Mouse (Mus musculus) hindbrain, postnatal 0 days (tissue): Measurements from ENCODE around the gene Cpped1. TPM values are rescaled to one million over a fixed set of nuclear protein-coding genes. Genes with fewer than 3 reads are reported as not detected.

Source experiments
- ATAC-seq: fragments of 200-750 bp; cut with Nextera tagmentation; 2 replicates; pipeline ENCODE4 v1.8.0; 2017; ENCODE audit warnings: mild to moderate bottlenecking, moderate TSS enrichment, moderate library complexity
- DNase-seq: peaks from one replicate; pipeline ENCODE4 v3.0.0-alpha.2; 2015; ENCODE audit warnings: low spot score
- H3K27ac ChIP-seq: fragments of 300-500 bp; sonication (generic); 2 replicates; pipeline ENCODE4 v1.5.1; 2014; ENCODE audit warnings: mild to moderate bottlenecking
- H3K27me3 ChIP-seq: fragments of 300-500 bp; sonication (generic); 2 replicates; pipeline ENCODE4 v1.6.1; 2014; ENCODE audit warnings: low read length, mixed read lengths; ENCODE audit not compliant: insufficient read depth
- H3K36me3 ChIP-seq: fragments of 300-500 bp; sonication (generic); 2 replicates; pipeline ENCODE4 v1.6.1; 2014; ENCODE audit warnings: low read length, mixed read lengths; ENCODE audit not compliant: insufficient read depth
- H3K4me1 ChIP-seq: fragments of 300-500 bp; sonication (generic); 2 replicates; pipeline ENCODE4 v1.6.1; 2014; ENCODE audit warnings: antibody characterized with exemption, low read length, mixed read lengths; ENCODE audit not compliant: insufficient read depth
- H3K4me2 ChIP-seq: fragments of 300-500 bp; sonication (generic); 2 replicates; pipeline ENCODE4 v1.6.1; 2014; ENCODE audit warnings: low read depth, mild to moderate bottlenecking, low read length, moderate library complexity, mixed read lengths
- H3K4me3 ChIP-seq: fragments of 300-500 bp; sonication (generic); 2 replicates; pipeline ENCODE4 v1.5.1; 2014; ENCODE audit warnings: low read length
- H3K9ac ChIP-seq: fragments of 300-500 bp; sonication (generic); replicated peaks from 2 replicates; pipeline ENCODE4 v1.6.1; 2014; ENCODE audit warnings: mild to moderate bottlenecking, low read length, moderate library complexity, mixed read lengths
- H3K9me3 ChIP-seq: fragments of 300-500 bp; sonication (generic); 2 replicates; pipeline ENCODE4 v1.6.1; 2016; ENCODE audit warnings: low read length, mixed read lengths
- CTCF ChIP-seq: IDR thresholded peaks from 2 replicates; pipeline ENCODE4 v1.5.1; 2016; ENCODE audit warnings: antibody characterized with exemption, control low read depth, low read depth
- WGBS: fragments of 180-500 bp; shearing (Covaris S2); extraction: QIAGEN DNeasy Blood & Tissue Kit; methylation state at CpG from one replicate; pipeline ENCODE4 v1.1.7; 2014; 5-methylcytosine and 5-hydroxymethylcytosine counted together
- polyA plus RNA-seq: library from polyadenylated mRNA; unstranded; fragments of >200 nt; fragmentation: Nextera tagmentation; extraction: Ambion mirVana; gene quantifications from 2 replicates; pipeline ENCODE4 v1.2.1, GENCODE M21; 2015
- total RNA-seq: library from RNA; depleted of rRNA; stranded (reverse); fragments of >200 nt; gene quantifications from 2 replicates; pipeline ENCODE4 v1.2.3, GENCODE M21; 2014

The Cpped1 gene
- total and polyA plus RNA-seq, 2 experiments from 2014 or later = 18.6 to 25.6 TPM

GRCm38 (mm10) chr16:11881795-11882194, 27.4 kb downstream of the Cpped1 start:
- DNase-seq = no peak
- no peak for TF ChIP-seq CTCF

GRCm38 (mm10) chr16:11880461-11880860, 28.8 kb downstream of the Cpped1 start:
- Histone ChIP-seq H3K4me1 (no peaks in the 10 kb centered on the region), H3K36me3 (0 out of 2 replicates have a peak, but pooled peaks cover 5% of the 10 kb centered on the region), H3K9ac (no peak overlapping the region), H3K27ac (no peak overlapping the region), H3K4me3 (no peak overlapping the region), H3K27me3 (no peaks in the 10 kb centered on the region), H3K4me2 (no peak overlapping the region), H3K9me3 (no peaks in the 10 kb centered on the region)
- DNase-seq = no peak
- no peak for TF ChIP-seq CTCF
- 92% methylated on average over 6 of the region's 6 CpGs for whole genome bisulfite sequencing
- no peak for ATAC-seq

More at GRCm38 (mm10) chr16:11881795-11882194, 27.4 kb downstream of the Cpped1 start:
- Histone ChIP-seq H3K27ac (no peak overlapping the region), H3K9me3 (no peaks in the 10 kb centered on the region), H3K27me3 (no peaks in the 10 kb centered on the region), H3K4me3 (no peak overlapping the region), H3K36me3 (peaks cover 9% of the 10 kb centered on the region; the same call in 1 of the 2 replicates), H3K4me2 (no peak overlapping the region), H3K9ac (no peak overlapping the region), H3K4me1 (no peaks in the 10 kb centered on the region)
- ATAC-seq = no peak
- 54% methylated on average over 6 of the region's 6 CpGs for WGBS

- 81% methylated on average over 6 of the region's 6 CpGs for WGBS
- ATAC-seq = no peak
- H3K4me2 ChIP-seq = no peak overlapping the region
Observed at GRCm38 (mm10) chr16:11879196-11879595, 30.0 kb downstream of the Cpped1 start.

GRCm38 (mm10) chr16:11875227-11875626, 34.0 kb downstream of the Cpped1 start:
- 80% methylated on average over 5 of the region's 5 CpGs for WGBS
- Histone ChIP-seq H3K27ac (no peak overlapping the region), H3K36me3 (no peaks in the 10 kb centered on the region), H3K27me3 (no peaks in the 10 kb centered on the region), H3K4me2 (no peak overlapping the region), H3K4me1 (no peaks in the 10 kb centered on the region), H3K4me3 (no peak overlapping the region), H3K9me3 (no peaks in the 10 kb centered on the region), H3K9ac (no peak overlapping the region)
- no peak for TF ChIP-seq CTCF
- ATAC-seq (no peak), DNase-seq (no peak)

More at GRCm38 (mm10) chr16:11879196-11879595, 30.0 kb downstream of the Cpped1 start:
- no peaks in the 10 kb centered on the region for H3K36me3 ChIP-seq
- no peaks in the 10 kb centered on the region for H3K9me3 ChIP-seq
- no peak for DNase-seq
- H3K27ac ChIP-seq = no peak overlapping the region
- H3K4me3 ChIP-seq = no peak overlapping the region
- no peaks in the 10 kb centered on the region for H3K4me1 ChIP-seq
- TF ChIP-seq CTCF = no peak
- H3K9ac ChIP-seq = no peak overlapping the region
- H3K27me3 ChIP-seq = no peaks in the 10 kb centered on the region

GRCm38 (mm10) chr16:11873292-11873691, 36.0 kb downstream of the Cpped1 start:
- Histone ChIP-seq H3K27me3 (no peaks in the 10 kb centered on the region), H3K9me3 (no peaks in the 10 kb centered on the region), H3K4me3 (no peak overlapping the region), H3K4me1 (no peaks in the 10 kb centered on the region), H3K9ac (no peak overlapping the region), H3K27ac (no peak overlapping the region), H3K4me2 (no peak overlapping the region), H3K36me3 (no peaks in the 10 kb centered on the region)
- no peak for TF ChIP-seq CTCF
- ATAC-seq = no peak
- no peak for DNase-seq
- 74% methylated on average over 3 of the region's 3 CpGs for WGBS

GRCm38 (mm10) chr16:11868486-11868885, 40.8 kb downstream of the Cpped1 start:
- Histone ChIP-seq H3K9ac (no peak overlapping the region), H3K4me2 (no peak overlapping the region), H3K9me3 (no peaks in the 10 kb centered on the region), H3K27ac (no peak overlapping the region), H3K4me3 (no peak overlapping the region), H3K4me1 (no peaks in the 10 kb centered on the region), H3K36me3 (no peaks in the 10 kb centered on the region), H3K27me3 (no peaks in the 10 kb centered on the region)
- WGBS = 81% methylated on average over 3 of the region's 3 CpGs
- no peak for TF ChIP-seq CTCF
- DNase-seq (no peak), ATAC-seq (no peak)

- Histone ChIP-seq H3K4me1 (peaks cover 8% of the 10 kb centered on the region; the same call in 1 of the 2 replicates), H3K4me3 (no peak overlapping the region), H3K9ac (no peak overlapping the region), H3K27ac (peak overlapping the region; percentile 65; the same call in 1 of the 2 replicates), H3K9me3 (no peaks in the 10 kb centered on the region), H3K36me3 (no peaks in the 10 kb centered on the region), H3K4me2 (no peak overlapping the region), H3K27me3 (no peaks in the 10 kb centered on the region)
- no peak for TF ChIP-seq CTCF
- DNase-seq (peak; percentile 36), ATAC-seq (peak; percentile 69)
- 48% methylated on average over 8 of the region's 8 CpGs for WGBS
Observed at GRCm38 (mm10) chr16:11852716-11853605, 56.3 kb downstream of the Cpped1 start.
